Mouse (Mus musculus): ENCODE results near the gene Macrod1. TPM values are rescaled to one million over a fixed set of nuclear protein-coding genes. Genes with fewer than 3 reads are reported as not detected.

Macrod1 gene
- polyA plus RNA-seq, 1 experiment, result 7.6 TPM

DNA sequence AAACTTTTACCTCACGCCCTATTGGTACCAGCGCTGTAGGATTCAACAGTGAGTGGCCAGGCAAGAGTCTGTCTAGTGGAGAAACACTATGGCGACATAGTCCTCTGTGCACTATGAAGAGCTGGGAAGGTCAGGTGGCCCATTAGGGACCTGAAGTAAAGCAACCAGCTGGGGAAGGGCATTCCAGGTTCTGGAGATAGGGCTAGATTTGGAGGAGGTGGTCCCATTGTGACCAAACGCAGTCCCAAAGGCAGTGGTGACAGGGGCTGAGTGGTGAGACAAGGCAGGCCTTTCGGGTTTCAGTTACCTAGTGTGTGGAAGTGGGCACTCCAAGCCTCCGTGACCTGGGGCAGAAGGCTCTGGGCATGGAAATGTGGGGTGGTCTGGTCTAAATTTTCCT, 1.9 kb downstream of the Macrod1 start:
- Histone ChIP-seq H3K4me1 (ENCODE audit: control insufficient read depth, insufficient read depth, low read length) (peaks cover 7% of the 10 kb centered on the region), H3K27me3 (ENCODE audit: control insufficient read depth, insufficient read depth, low read length, poor library complexity, severe bottlenecking) (no peaks in the 10 kb centered on the region), H3K4me3 (ENCODE audit: low read depth, low read length) (no peak overlapping the region), H3K9me3 (replicated peaks; ENCODE audit: control insufficient read depth, insufficient read depth, low read length, poor library complexity, severe bottlenecking) (no peaks in the 10 kb centered on the region), H3K27ac (ENCODE audit: insufficient read depth, low read length) (0 out of 2 replicates have a peak overlapping the region, but pooled peaks have one; percentile 51), H3K36me3 (ENCODE audit: control insufficient read depth, insufficient read depth, low read length, poor library complexity, severe bottlenecking) (no peaks in the 10 kb centered on the region), H3K9ac (ENCODE audit: low read depth, poor library complexity, severe bottlenecking) (peak overlapping the region; percentile 37)
- TF ChIP-seq POLR2A (IDR thresholded peaks at IDR 0.05; ENCODE audit: insufficient read depth, low read length), result no peak

DNA sequence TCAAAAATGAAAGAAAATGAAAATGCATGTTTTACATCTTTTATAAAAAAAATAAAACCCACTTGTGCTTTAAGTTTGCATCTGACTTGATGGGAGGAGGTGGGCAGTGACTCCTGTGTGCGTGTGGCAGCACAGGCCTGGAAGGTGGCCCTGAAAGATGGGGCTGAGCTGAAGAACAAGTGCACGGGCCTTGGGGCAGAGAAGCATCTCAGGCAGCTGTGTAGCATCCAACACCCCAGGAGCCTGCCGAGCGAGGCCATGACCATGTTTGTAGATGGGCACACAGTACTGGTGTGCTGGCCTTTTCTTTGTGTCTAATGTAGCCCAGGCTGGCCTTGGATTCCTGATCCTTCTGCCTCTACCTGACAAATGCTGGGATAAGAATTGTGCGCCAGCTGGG, 5.5 kb downstream of the Macrod1 start:
- Histone ChIP-seq H3K4me1 (ENCODE audit: control insufficient read depth, insufficient read depth, low read length) (peaks cover 3% of the 10 kb centered on the region), H3K9ac (ENCODE audit: low read depth, poor library complexity, severe bottlenecking) (no peak overlapping the region), H3K27me3 (ENCODE audit: control insufficient read depth, insufficient read depth, low read length, poor library complexity, severe bottlenecking) (no peaks in the 10 kb centered on the region), H3K9me3 (replicated peaks; ENCODE audit: control insufficient read depth, insufficient read depth, low read length, poor library complexity, severe bottlenecking) (no peaks in the 10 kb centered on the region), H3K4me3 (ENCODE audit: low read depth, low read length) (no peak overlapping the region), H3K36me3 (ENCODE audit: control insufficient read depth, insufficient read depth, low read length, poor library complexity, severe bottlenecking) (no peaks in the 10 kb centered on the region), H3K27ac (ENCODE audit: insufficient read depth, low read length) (no peak overlapping the region)
- TF ChIP-seq EP300 (IDR thresholded peaks at IDR 0.05; ENCODE audit: insufficient read depth, low read depth, low read length) (no peak), CTCF (IDR thresholded peaks at IDR 0.05; ENCODE audit: low read depth, low read length) (no peak), POLR2A (IDR thresholded peaks at IDR 0.05; ENCODE audit: insufficient read depth, low read length) (no peak)

DNA sequence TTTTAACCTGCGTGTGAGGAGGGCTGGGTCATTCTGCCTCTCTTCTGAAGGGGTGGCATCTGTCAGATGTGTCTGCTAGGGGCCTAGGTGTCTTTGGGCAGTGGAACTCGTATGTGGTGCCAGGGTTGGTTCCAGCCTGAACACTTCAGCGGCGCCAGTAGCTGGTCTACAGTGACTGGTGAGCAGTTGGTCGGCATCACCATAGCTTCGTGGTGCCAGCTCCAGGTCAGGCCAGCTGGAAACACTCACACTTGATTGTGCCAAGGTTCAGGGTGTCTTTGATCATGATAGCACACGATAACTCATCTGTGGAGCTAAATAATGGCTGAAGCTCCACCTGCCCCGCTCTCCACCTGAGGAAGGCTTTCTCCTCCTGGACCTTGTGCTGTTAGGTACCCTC, 6.3 kb downstream of the Macrod1 start:
- H3K9me3 ChIP-seq (replicated peaks; ENCODE audit: control insufficient read depth, insufficient read depth, low read length, poor library complexity, severe bottlenecking), result no peaks in the 10 kb centered on the region
- no peaks in the 10 kb centered on the region for H3K27me3 ChIP-seq (ENCODE audit: control insufficient read depth, insufficient read depth, low read length, poor library complexity, severe bottlenecking)
- H3K36me3 ChIP-seq (ENCODE audit: control insufficient read depth, insufficient read depth, low read length, poor library complexity, severe bottlenecking), result no peaks in the 10 kb centered on the region
- peaks cover 3% of the 10 kb centered on the region for H3K4me1 ChIP-seq (ENCODE audit: control insufficient read depth, insufficient read depth, low read length)
- TF ChIP-seq POLR2A (IDR thresholded peaks at IDR 0.05; ENCODE audit: insufficient read depth, low read length), result no peak
- no peak for TF ChIP-seq EP300 (IDR thresholded peaks at IDR 0.05; ENCODE audit: insufficient read depth, low read depth, low read length)
- no peak for TF ChIP-seq CTCF (IDR thresholded peaks at IDR 0.05; ENCODE audit: low read depth, low read length)
- H3K9ac ChIP-seq (ENCODE audit: low read depth, poor library complexity, severe bottlenecking), result no peak overlapping the region
- H3K27ac ChIP-seq (ENCODE audit: insufficient read depth, low read length), result no peak overlapping the region
- no peak overlapping the region for H3K4me3 ChIP-seq (ENCODE audit: low read depth, low read length)

DNA sequence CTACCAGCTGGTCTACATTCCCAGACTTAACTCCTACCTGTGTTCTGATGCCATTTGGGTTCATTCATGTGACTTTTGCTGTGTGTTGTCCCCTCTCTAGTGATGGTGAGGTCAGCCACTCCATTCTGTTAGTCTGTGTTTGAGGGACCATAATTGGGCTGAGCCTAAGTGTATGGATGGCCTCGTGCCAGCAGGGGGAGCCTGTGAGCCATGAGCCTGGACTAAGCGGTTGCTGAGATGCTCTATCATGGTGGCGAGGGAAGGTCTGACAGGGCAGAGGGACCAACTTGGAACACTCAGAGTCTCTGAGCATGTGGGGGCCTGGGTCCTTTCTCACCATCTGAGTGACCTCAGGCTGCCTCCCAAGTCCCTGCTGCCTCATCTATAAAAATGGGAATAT, 8.0 kb downstream of the Macrod1 start:
- Histone ChIP-seq H3K27me3 (ENCODE audit: control insufficient read depth, insufficient read depth, low read length, poor library complexity, severe bottlenecking) (no peaks in the 10 kb centered on the region), H3K36me3 (ENCODE audit: control insufficient read depth, insufficient read depth, low read length, poor library complexity, severe bottlenecking) (no peaks in the 10 kb centered on the region), H3K4me1 (ENCODE audit: control insufficient read depth, insufficient read depth, low read length) (no peaks in the 10 kb centered on the region), H3K9me3 (replicated peaks; ENCODE audit: control insufficient read depth, insufficient read depth, low read length, poor library complexity, severe bottlenecking) (no peaks in the 10 kb centered on the region), H3K4me3 (ENCODE audit: low read depth, low read length) (no peak overlapping the region), H3K9ac (ENCODE audit: low read depth, poor library complexity, severe bottlenecking) (no peak overlapping the region), H3K27ac (ENCODE audit: insufficient read depth, low read length) (no peak overlapping the region)
- TF ChIP-seq EP300 (IDR thresholded peaks at IDR 0.05; ENCODE audit: insufficient read depth, low read depth, low read length) (0 out of 2 replicates have a peak, but pooled peaks have one; percentile 14), POLR2A (IDR thresholded peaks at IDR 0.05; ENCODE audit: insufficient read depth, low read length) (no peak), CTCF (IDR thresholded peaks at IDR 0.05; ENCODE audit: low read depth, low read length) (peak; percentile 99)

DNA sequence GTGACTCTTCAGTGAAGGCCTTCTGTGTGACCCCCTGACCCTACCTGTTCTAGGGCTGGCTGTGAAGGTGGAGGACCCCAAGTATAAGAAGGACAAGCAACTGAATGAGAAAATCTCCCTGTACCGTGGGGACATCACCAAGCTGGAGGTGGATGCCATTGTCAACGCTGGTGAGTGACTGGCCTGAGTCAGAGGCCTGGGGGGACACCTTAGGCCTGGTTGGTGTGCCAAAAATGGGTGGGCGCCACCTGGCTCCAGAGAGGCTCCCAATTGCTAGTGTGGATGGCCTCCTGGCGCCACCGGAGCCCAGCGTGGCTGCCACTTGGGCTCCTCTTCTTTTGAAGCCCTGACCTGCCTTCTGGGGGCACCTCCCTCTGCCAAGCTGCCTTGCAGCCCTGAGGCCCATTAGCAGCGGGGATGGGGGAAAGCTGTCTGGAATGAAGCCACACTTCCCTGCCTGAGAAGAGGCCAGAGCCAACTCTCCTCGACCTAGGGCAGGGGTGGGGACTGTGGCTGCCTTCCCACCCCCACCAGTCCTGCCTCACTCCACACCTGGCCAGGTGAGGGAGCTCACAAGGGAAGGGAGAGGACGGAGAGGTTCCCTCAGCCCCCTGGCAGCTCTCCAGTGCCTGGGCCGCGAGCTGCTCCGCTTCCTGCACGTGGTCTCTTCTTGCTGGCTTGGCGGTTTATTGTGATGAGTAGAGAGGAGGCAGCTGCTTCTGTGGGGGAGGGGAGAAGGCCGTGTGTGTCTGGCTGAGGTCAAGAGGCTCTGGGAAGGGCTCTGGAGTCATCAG, 9.6 kb downstream of the Macrod1 start:
- Histone ChIP-seq H3K27ac (ENCODE audit: insufficient read depth, low read length) (no peak overlapping the region), H3K4me3 (ENCODE audit: low read depth, low read length) (no peak overlapping the region), H3K27me3 (ENCODE audit: control insufficient read depth, insufficient read depth, low read length, poor library complexity, severe bottlenecking) (no peaks in the 10 kb centered on the region), H3K36me3 (ENCODE audit: control insufficient read depth, insufficient read depth, low read length, poor library complexity, severe bottlenecking) (no peaks in the 10 kb centered on the region), H3K9me3 (replicated peaks; ENCODE audit: control insufficient read depth, insufficient read depth, low read length, poor library complexity, severe bottlenecking) (no peaks in the 10 kb centered on the region), H3K9ac (ENCODE audit: low read depth, poor library complexity, severe bottlenecking) (no peak overlapping the region), H3K4me1 (ENCODE audit: control insufficient read depth, insufficient read depth, low read length) (no peaks in the 10 kb centered on the region)
- TF ChIP-seq CTCF (IDR thresholded peaks at IDR 0.05; ENCODE audit: low read depth, low read length) (no peak), POLR2A (IDR thresholded peaks at IDR 0.05; ENCODE audit: insufficient read depth, low read length) (no peak), EP300 (IDR thresholded peaks at IDR 0.05; ENCODE audit: insufficient read depth, low read depth, low read length) (no peak)

DNA sequence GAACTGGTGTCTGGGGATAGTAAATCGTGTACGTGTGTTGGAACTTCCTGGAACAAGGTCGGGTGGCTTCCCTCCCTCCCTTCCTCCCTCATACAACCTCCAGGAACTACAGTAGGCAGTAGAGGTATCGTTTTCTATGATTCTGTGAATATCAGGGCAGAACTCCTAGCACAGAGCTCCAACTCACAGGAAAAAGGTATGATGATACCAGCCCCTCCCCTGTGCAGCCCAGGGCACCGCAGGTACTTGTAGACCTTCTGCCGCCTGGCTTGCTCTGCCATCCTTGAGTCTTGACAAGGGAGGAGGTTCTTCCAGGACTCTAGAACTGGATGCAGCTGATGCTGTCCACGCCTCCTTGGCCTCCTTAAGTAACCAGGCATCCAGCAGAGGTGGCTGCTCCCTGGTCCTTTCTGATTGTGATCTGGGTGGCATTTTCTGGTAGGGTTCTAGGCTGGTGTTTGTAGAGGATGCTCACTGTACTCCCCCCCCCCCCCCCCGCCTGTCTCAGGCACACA, 10.3 kb downstream of the Macrod1 start:
- H3K9me3 ChIP-seq (replicated peaks; ENCODE audit: control insufficient read depth, insufficient read depth, low read length, poor library complexity, severe bottlenecking), result no peaks in the 10 kb centered on the region
- no peaks in the 10 kb centered on the region for H3K4me1 ChIP-seq (ENCODE audit: control insufficient read depth, insufficient read depth, low read length)
- H3K36me3 ChIP-seq (ENCODE audit: control insufficient read depth, insufficient read depth, low read length, poor library complexity, severe bottlenecking), result no peaks in the 10 kb centered on the region
- H3K27me3 ChIP-seq (ENCODE audit: control insufficient read depth, insufficient read depth, low read length, poor library complexity, severe bottlenecking), result no peaks in the 10 kb centered on the region
- no peak overlapping the region for H3K27ac ChIP-seq (ENCODE audit: insufficient read depth, low read length)
- no peak overlapping the region for H3K4me3 ChIP-seq (ENCODE audit: low read depth, low read length)
- no peak for TF ChIP-seq EP300 (IDR thresholded peaks at IDR 0.05; ENCODE audit: insufficient read depth, low read depth, low read length)
- H3K9ac ChIP-seq (ENCODE audit: low read depth, poor library complexity, severe bottlenecking), result no peak overlapping the region
